Comparison of ENCODE assay signal across 20 mouse cellular contexts in genomic region chr6:120943551-120943950, GRCm38 (mm10).
"Had no signal": no experiment of that assay in that cellular context is flagged by ENCODE, and none has a peak within 500 bp of the region (broad histone marks: within the 10 kb centered on the region; RNA-seq: fewer than 3 reads in every experiment).

No protein-coding gene starts in this region.

- H3K9me3 ChIP-seq: intestine, embryonic 15.5 days; kidney, embryonic 15.5 days; limb, embryonic 10.5 days; limb, embryonic 13.5 days; megakaryocyte, embryonic 14.5 days; stomach, embryonic 15.5 days had no signal

- H3K4me3 ChIP-seq: intestine, embryonic 15.5 days; kidney, embryonic 15.5 days; layer of hippocampus, adult 2 months; limb, embryonic 10.5 days; limb, embryonic 13.5 days; megakaryocyte, embryonic 14.5 days; stomach, embryonic 15.5 days had no signal

- H3K27ac ChIP-seq: intestine, embryonic 15.5 days; kidney, embryonic 15.5 days; layer of hippocampus, adult 2 months; limb, embryonic 10.5 days; limb, embryonic 13.5 days; macrophage; stomach, embryonic 15.5 days had no signal

- H3K9ac ChIP-seq: intestine, embryonic 15.5 days; kidney, embryonic 15.5 days; limb, embryonic 13.5 days; stomach, embryonic 15.5 days had no signal

- DNase-seq: kidney, adult 11 months; kidney, adult 8-10 months; kidney, postnatal 10 days; kidney, postnatal 4 days; layer of hippocampus, adult 9-11 months; lung, adult 2 months; midbrain, embryonic 14.5 days; right cerebral cortex, adult 18-20 months; right cerebral cortex, postnatal 14 days; right cerebral cortex, postnatal 4 days; thymus, postnatal 25 days had no signal

- H3K27me3 ChIP-seq: intestine, embryonic 15.5 days; kidney, embryonic 15.5 days; limb, embryonic 13.5 days; stomach, embryonic 15.5 days had no signal

- H3K36me3 ChIP-seq: intestine, embryonic 15.5 days; limb, embryonic 10.5 days; stomach, embryonic 15.5 days had no signal

- ATAC-seq: intestine, embryonic 15.5 days had no signal

- H3K4me2 ChIP-seq: intestine, embryonic 15.5 days; kidney, embryonic 15.5 days; limb, embryonic 13.5 days; midbrain, embryonic 11.5 days; stomach, embryonic 15.5 days had no signal

- H3K4me1 ChIP-seq: intestine, embryonic 15.5 days; kidney, embryonic 15.5 days; limb, embryonic 13.5 days; megakaryocyte, embryonic 14.5 days; stomach, embryonic 15.5 days had no signal
